Mouse (Mus musculus) subcutaneous adipose tissue, adult 2 months (tissue): ENCODE measurements around the gene Cda. TPM values are rescaled to one million over a fixed set of nuclear protein-coding genes. Genes with fewer than 3 reads are reported as not detected.

Source experiments
- polyA plus RNA-seq: library from polyadenylated mRNA; depleted of rRNA; stranded (reverse); fragments of >200 nt; gene quantifications from 2 replicates; pipeline ENCODE4 v1.2.3, GENCODE M21; 2012; ENCODE audit warnings: low replicate concordance; rRNA removed

Gene Cda
- 4.3 and 5.6 TPM in 2 replicates for polyA plus RNA-seq

DNA sequence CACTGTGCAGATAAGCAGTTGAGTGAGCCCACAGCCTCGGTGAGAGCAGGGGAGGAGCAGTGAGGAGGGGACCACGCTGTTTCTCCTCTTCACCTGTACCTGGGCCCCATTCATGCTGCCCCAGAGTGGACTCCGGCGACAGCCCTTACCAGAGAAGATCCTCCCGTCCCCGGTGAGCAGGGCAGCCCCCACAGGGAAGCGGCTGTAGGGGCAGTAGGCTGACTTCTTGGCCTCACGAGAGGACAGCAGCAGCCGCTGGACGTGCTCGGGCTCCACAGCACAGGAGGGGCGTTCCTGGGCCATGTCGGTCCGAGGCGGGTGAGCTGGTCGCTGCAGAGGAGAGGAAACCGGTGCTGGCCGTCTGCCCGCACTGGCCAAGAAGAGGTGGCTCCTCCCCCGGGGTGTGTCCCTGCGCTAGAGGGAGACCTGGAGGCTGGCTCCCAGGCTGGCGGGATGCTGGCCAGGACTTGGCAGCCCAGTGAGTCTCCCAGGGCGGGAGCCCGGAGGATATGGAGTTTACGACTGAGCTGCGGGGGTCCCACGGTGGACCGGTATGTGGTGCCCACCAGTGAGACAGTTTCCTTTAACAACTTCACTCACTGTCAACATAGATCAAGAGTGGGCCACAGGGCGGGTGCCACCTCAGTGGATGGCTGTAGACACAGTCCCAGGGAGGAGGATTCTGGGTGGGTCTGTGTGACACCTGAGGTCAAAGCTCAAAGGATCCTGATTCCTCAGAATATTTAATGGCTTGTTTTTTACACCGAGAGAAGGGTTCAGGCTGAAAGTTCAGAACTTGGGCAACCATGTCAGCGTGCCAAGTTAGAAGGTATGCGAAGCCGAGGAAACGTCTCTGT lies at the start of gene Cda:
Gene Cda, minus strand, starts transcription at position 352 of the 857 bp plus-strand sequence.

DNA sequence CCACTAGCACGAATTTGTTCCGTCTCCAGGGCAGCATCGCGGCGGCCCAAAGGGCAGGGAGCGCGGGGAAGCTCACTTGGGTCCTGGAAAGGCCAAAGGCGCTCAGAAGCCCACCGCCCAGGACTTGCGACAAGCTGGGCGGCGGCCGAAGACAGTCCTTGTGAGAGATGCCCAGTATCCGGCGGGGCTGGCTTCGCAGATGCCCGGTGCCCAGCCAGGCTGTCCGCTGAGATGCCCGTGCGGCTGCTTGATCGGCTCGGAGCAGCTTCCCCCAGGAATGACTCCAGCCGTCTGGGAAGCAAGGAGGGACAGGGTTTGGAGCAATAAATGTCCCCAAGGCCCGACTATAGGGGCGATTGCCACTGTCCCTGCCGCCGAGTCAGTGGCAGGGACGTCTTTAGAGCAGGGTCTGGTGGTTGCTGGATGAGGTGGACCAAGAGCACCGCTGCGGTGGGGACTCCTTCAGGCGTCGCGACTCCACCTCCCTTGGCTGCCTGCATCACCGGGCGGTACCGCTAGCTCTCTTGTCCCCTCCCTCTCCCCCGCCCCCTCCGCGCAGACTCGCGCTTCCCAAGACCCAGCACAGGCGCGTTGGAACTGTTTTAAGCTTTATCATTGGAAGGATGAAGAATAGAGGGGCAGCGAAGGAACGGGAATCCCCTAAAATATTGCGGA lies 28.3 kb upstream of the Cda start, which contains the start of gene Fam43b:
Gene Fam43b, minus strand, starts transcription at position 558 of the 675 bp plus-strand sequence.

DNA sequence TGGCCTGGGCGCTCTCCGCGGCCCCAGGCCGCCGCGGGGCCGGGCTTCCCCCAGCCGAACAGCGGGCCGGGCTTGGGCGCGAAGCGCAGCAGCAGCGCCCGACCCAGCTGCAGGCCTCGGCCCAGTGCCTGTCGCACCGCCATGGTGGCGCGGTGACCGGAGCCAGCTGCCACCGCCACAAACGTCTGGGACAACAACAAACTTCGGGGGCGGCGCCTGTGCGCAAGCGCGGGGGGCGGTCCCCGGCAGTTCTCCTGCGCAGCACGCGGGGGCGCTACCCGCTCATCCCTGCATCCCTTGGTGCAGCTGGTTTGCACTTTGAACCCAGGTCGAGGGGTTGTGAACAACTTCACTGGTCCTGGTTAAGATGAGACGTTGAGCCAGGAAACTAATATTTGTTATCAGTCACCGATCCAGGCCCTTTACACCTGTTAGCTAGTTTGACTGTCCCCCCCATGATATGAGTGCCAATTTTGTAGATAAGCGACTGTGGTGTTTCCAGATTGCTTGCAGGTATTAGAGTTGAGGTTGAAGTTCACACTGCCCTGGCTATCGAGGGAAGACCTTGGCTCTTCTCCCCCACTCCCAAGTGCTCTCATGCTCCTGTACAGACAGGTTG lies 41.6 kb downstream of the Cda start, which contains the start of gene Pink1:
Gene Pink1, minus strand, starts transcription at position 231 of the 619 bp plus-strand sequence.

DNA sequence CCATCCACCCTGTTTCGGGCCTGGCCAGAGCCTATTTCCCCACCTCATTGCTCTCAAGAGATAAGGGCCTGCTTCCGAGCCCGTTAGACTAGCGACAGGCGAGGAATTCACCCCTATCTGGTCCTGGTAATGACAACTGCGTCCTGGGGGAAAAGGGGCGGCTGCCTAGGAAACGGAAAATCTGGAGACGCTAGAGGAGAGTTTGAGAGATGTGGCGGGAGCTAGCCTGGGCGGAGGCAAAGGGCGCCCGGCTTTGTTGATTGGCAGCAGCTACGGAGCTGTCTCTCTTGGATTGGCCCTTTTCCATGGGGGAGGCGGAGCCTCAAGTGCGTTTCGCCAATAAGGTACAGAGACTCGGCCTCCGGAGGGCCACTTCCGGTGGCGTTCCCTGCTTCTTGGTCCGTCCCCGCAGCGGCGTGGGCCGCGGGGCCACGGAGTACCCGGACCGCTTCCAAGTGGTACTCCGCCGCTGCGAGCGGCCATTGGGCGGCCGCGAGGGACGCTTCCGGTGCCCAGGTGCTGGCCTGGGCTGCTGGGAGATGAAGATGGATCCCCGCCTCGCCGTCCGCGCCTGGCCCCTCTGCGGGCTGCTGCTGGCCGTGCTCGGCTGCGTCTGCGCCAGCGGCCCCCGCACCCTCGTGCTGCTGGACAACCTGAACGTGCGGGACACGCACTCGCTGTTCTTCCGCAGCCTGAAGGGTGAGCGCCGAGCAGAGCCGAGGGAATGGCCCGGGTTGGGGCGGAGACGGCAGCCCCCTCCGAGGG lies 63.3 kb downstream of the Cda start, which contains the start of gene Ddost:
Gene Ddost, plus strand, starts transcription at position 391 of the 765 bp plus-strand sequence.

Other genes with a start within 250 kb of the Cda start
- gene Hp1bp3, start 151.7 kb downstream of the Cda start, polyA plus RNA-seq, result 55.8 and 89.3 TPM in 2 replicates
- 0.29 and 0.48 TPM in 2 replicates for gene Sh2d5, start 117.6 kb downstream of the Cda start, polyA plus RNA-seq
- 0.85 and 1.7 TPM in 2 replicates for gene Kif17, start 117.6 kb downstream of the Cda start, polyA plus RNA-seq
- 160 and 305 TPM in 2 replicates for gene Ddost, start 63.3 kb downstream of the Cda start, polyA plus RNA-seq
- 145 and 249 TPM in 2 replicates for gene Pink1, start 41.7 kb downstream of the Cda start, polyA plus RNA-seq
- gene Fam43b, start 28.5 kb upstream of the Cda start, polyA plus RNA-seq, result 0.04 TPM in 1 of 2 replicates, not detected in the other
- gene Mul1, start 66.7 kb upstream of the Cda start, polyA plus RNA-seq, result 19.9 and 22.4 TPM in 2 replicates
- gene Camk2n1, start 86.3 kb upstream of the Cda start, polyA plus RNA-seq, result 3.9 and 10.8 TPM in 2 replicates